Mouse (Mus musculus) intestine, postnatal 0 days (tissue): ENCODE measurements around the gene Tmco4. TPM values are rescaled to one million over a fixed set of nuclear protein-coding genes. Genes with fewer than 3 reads are reported as not detected.

Experiments used
- ATAC-seq: fragments of 200-750 bp; cut with Nextera tagmentation; 2 replicates; pipeline ENCODE4 v1.8.0; 2017; ENCODE audit warnings: mild to moderate bottlenecking, moderate TSS enrichment, moderate library complexity
- H3K27ac ChIP-seq: fragments of 300-500 bp; sonication (generic); 2 replicates; pipeline ENCODE4 v1.5.1; 2014; ENCODE audit warnings: mild to moderate bottlenecking, low read depth, low read length, moderate library complexity
- H3K27me3 ChIP-seq: fragments of 300-500 bp; sonication (generic); replicated peaks from 2 replicates; pipeline ENCODE4 v1.6.1; 2014; ENCODE audit warnings: low read length, mixed read lengths; ENCODE audit not compliant: control insufficient read depth, insufficient read depth
- H3K36me3 ChIP-seq: fragments of 300-500 bp; sonication (generic); 2 replicates; pipeline ENCODE4 v1.6.1; 2014; ENCODE audit warnings: mild to moderate bottlenecking, moderate library complexity; ENCODE audit not compliant: control insufficient read depth, insufficient read depth
- H3K4me1 ChIP-seq: fragments of 300-500 bp; sonication (generic); replicated peaks from 2 replicates; pipeline ENCODE4 v1.6.1; 2014; ENCODE audit warnings: antibody characterized with exemption, low read length, mixed read lengths; ENCODE audit not compliant: control insufficient read depth, insufficient read depth
- H3K4me2 ChIP-seq: fragments of 300-500 bp; sonication (generic); replicated peaks from 2 replicates; pipeline ENCODE4 v1.6.1; 2014; ENCODE audit warnings: low read depth, mild to moderate bottlenecking, moderate library complexity
- H3K4me3 ChIP-seq: fragments of 300-500 bp; sonication (generic); 2 replicates; pipeline ENCODE4 v1.5.1; 2014; ENCODE audit warnings: low read depth, low read length
- H3K9ac ChIP-seq: fragments of 300-500 bp; sonication (generic); 2 replicates; pipeline ENCODE4 v1.6.1; 2014; ENCODE audit warnings: mild to moderate bottlenecking, low read depth, low read length
- H3K9me3 ChIP-seq: fragments of 300-500 bp; sonication (generic); 2 replicates; pipeline ENCODE4 v1.6.1; 2016; ENCODE audit warnings: mixed run types; ENCODE audit not compliant: control insufficient read depth
- CTCF ChIP-seq: sonication (generic); IDR thresholded peaks from 2 replicates; pipeline ENCODE4 v1.5.1; 2016; ENCODE audit warnings: low read depth, mild to moderate bottlenecking, control low read depth, antibody characterized with exemption, moderate library complexity
- WGBS: fragments of 180-500 bp; shearing (Covaris S2); extraction: QIAGEN DNeasy Blood & Tissue Kit; methylation state at CpG from one replicate; pipeline ENCODE4 v1.1.7; 2014; 5-methylcytosine and 5-hydroxymethylcytosine counted together
- polyA plus RNA-seq: library from polyadenylated mRNA; unstranded; fragments of >200 nt; fragmentation: Nextera tagmentation; extraction: Ambion mirVana; gene quantifications from 2 replicates; pipeline ENCODE4 v1.2.1, GENCODE M21; 2015

The Tmco4 gene
- polyA plus RNA-seq, 1 experiment from 2014 or later = 11.0 TPM

DNA sequence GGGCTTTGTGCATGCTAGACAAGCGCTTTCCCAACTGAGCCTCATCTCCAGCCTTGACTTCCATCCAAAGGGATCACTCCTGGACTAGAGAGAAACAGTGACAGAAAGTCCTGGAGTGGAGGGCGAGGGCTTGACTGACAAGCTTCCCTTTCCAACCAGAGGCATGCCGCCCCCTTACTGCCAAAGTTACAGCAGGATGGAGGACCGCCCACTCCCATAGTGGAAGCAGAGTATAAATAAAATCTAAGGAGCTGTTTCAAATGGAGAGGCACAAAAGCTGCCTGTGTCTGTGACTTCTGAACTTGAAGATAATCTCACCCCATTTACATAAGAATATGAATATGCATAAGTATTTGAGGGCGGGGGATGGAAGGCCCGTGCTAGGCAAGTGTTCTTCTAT lies 75.8 kb downstream of the Tmco4 start:
- no peak for TF ChIP-seq CTCF
- Histone ChIP-seq H3K27ac (no peak overlapping the region), H3K9me3 (no peaks in the 10 kb centered on the region), H3K4me1 (no peaks in the 10 kb centered on the region), H3K36me3 (no peaks in the 10 kb centered on the region; the same call in 1 of the 2 replicates), H3K27me3 (no peaks in the 10 kb centered on the region), H3K9ac (no peak overlapping the region), H3K4me2 (no peak overlapping the region), H3K4me3 (no peak overlapping the region)
- WGBS = 83% methylated on average over 6 of the region's 6 CpGs
- no peak for ATAC-seq

DNA sequence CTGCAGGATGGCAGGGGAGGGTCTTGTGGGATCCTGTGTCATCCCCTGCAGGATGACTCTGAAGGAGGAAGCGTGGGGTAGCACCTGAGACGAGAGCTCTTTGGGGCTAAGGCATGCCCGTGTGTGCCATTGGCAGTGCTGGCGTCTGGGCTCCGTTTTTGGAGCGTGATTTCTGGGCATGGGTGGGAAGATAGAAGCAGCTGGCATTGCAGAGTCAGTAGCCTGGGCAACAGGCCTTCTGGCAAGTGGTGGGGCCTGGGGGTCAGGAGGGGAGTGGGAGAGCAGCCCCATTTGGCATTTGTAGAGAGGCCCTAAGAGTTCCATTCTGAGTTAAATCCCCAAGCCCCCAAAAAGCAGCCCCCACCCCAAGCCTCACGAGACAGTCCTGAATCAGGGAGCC lies 80.1 kb downstream of the Tmco4 start:
- no peak for TF ChIP-seq CTCF
- Histone ChIP-seq H3K9me3 (no peaks in the 10 kb centered on the region), H3K9ac (no peak overlapping the region), H3K4me2 (no peak overlapping the region), H3K27ac (no peak overlapping the region), H3K27me3 (no peaks in the 10 kb centered on the region), H3K4me1 (no peaks in the 10 kb centered on the region), H3K4me3 (no peak overlapping the region), H3K36me3 (peaks cover 4% of the 10 kb centered on the region; the same call in 1 of the 2 replicates)
- 83% methylated on average over 7 of the region's 7 CpGs for WGBS
- ATAC-seq = no peak

DNA sequence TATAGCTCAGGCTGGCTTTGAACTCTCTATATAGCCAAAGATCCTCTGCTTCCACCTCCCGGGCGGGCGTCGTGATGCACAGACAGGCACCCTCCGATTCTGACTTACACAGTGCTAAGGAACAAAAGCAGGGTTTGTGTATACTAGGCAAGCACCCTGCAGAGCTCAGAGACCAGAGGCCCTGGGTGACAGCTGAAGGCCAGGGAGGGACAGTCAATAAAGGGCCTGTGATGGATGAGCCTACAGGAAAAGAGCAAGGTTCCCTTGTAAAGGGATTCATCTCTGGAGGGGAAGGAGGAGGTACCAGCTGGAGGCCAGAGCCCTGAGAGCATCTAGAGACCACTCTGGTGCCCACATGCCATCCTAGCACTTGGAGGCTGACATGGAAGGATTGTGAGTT lies 80.7 kb downstream of the Tmco4 start:
- H3K9me3 ChIP-seq = no peaks in the 10 kb centered on the region
- H3K27me3 ChIP-seq = no peaks in the 10 kb centered on the region
- 51% methylated on average over 5 of the region's 5 CpGs for WGBS
- no peak for TF ChIP-seq CTCF
- no peaks in the 10 kb centered on the region for H3K4me1 ChIP-seq
- H3K4me3 ChIP-seq = no peak overlapping the region
- no peak overlapping the region for H3K4me2 ChIP-seq
- H3K36me3 ChIP-seq = peaks cover 5% of the 10 kb centered on the region; the same call in 1 of the 2 replicates
- H3K27ac ChIP-seq = no peak overlapping the region
- H3K9ac ChIP-seq = no peak overlapping the region
- no peak for ATAC-seq

DNA sequence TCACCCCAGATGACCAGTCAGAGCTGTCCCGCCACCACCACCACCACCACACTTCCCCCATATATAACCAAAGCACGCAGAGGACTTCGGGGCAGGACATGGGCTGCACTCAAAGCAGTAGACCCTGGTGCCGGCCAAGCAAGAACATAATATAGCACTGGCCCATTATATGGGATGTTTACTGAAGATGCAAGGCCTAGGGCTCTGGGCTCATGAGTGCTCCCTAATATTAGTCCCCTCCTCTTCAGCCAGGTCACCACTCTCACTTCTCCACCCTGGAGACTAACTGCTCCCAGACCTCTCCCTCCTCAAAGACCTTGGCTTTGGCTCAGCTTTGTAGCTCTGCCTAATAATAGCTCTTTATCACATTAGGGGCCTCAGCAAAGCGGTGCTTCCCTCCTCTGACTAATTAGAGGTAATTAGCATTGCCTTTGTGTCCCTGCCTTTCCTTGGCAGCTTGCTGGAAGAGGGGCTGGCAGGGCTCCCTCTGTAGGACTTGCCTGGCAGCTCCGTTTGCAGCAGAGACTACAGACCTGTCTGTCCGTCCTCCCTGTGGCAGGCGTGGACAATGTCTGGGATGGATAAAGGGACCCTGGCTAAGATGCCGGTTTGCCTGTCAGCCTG lies 81.7 kb downstream of the Tmco4 start:
- H3K27me3 ChIP-seq = no peaks in the 10 kb centered on the region
- no peak overlapping the region for H3K4me2 ChIP-seq
- no peak overlapping the region for H3K4me3 ChIP-seq
- no peak for ATAC-seq
- TF ChIP-seq CTCF = peak; percentile 33
- no peaks in the 10 kb centered on the region for H3K9me3 ChIP-seq
- H3K4me1 ChIP-seq = no peaks in the 10 kb centered on the region
- peaks cover 12% of the 10 kb centered on the region; the same call in 1 of the 2 replicates for H3K36me3 ChIP-seq
- H3K27ac ChIP-seq = no peak overlapping the region
- WGBS = 62% methylated on average over 9 of the region's 9 CpGs
- H3K9ac ChIP-seq = no peak overlapping the region

DNA sequence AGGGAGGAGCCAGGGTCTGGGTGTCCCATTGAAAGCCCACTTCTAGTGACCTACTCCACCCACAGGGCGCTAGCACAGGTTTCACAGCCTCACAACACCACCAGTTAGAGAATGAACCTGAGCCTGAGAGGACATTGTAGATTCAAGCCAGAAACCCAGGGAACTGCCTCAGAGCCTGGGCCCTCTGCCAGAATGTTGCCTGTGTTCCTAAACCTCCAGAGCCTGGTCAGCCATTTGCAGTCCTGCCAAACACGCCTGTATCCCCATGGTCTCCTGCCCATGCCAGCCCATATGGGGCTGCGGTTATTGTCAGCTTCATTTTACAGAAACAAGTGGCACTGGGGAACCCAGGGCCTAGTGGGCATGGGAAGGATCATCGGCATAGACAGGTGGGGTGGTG lies 82.6 kb downstream of the Tmco4 start:
- no peak overlapping the region for H3K27ac ChIP-seq
- TF ChIP-seq CTCF = no peak
- H3K9me3 ChIP-seq = no peaks in the 10 kb centered on the region
- 78% methylated on average over 4 of the region's 4 CpGs for WGBS
- no peak for ATAC-seq
- H3K4me1 ChIP-seq = no peaks in the 10 kb centered on the region
- no peak overlapping the region for H3K9ac ChIP-seq
- no peaks in the 10 kb centered on the region for H3K27me3 ChIP-seq
- H3K36me3 ChIP-seq = peaks cover 12% of the 10 kb centered on the region; the same call in 1 of the 2 replicates
- H3K4me2 ChIP-seq = no peak overlapping the region
- no peak overlapping the region for H3K4me3 ChIP-seq

DNA sequence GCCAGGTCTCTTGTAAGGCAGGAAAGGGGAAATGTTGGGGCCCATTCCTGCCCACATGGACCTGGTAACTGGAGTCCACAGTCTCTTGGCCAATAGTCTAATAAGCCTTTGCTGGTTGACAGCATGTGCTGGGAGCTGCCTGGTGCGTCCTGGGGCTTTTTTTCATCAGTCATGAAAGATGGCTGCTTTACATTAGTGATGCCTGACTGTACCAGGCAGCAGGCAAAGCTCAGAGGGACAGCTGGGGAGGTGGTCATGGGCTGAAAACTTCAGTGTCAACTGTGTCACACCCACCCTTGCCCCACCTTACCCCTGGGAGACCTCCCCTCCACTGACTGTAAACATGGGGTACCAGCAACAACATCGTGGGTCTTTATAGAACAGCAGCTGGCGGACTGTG lies 83.1 kb downstream of the Tmco4 start:
- Histone ChIP-seq H3K9me3 (no peaks in the 10 kb centered on the region), H3K4me2 (no peak overlapping the region), H3K27ac (no peak overlapping the region), H3K36me3 (peaks cover 12% of the 10 kb centered on the region; the same call in 1 of the 2 replicates), H3K27me3 (no peaks in the 10 kb centered on the region), H3K4me1 (no peaks in the 10 kb centered on the region), H3K9ac (no peak overlapping the region), H3K4me3 (no peak overlapping the region)
- 81% methylated on average over 3 of the region's 3 CpGs for WGBS
- ATAC-seq = no peak
- TF ChIP-seq CTCF = no peak
